Mouse (Mus musculus) Muller cell, postnatal 12 days (primary cell): ENCODE measurements around the gene Olfr1151.

Experiments used
- DNase-seq: peaks from one replicate; pipeline ENCODE4 v3.0.0-alpha.2; 2015; ENCODE audit errors: inconsistent ontology term

Olfr1151 gene

GRCm38 (mm10) chr2:87855562-87855961 lies at the start of gene Olfr1151:
Gene Olfr1151 (plus strand): TSS chr2:87855862.
- no peak for DNase-seq

- DNase-seq: no peak
Observed at GRCm38 (mm10) chr2:87809522-87809921, 46.1 kb upstream of the Olfr1151 start, which contains the start of gene Olfr1145. Gene Olfr1145 (plus strand): TSS chr2:87809822.

GRCm38 (mm10) chr2:87830233-87830632 lies 25.4 kb upstream of the Olfr1151 start, which contains the start of gene Olfr1148:
Gene Olfr1148 (plus strand): TSS chr2:87830533.
- DNase-seq: no peak

GRCm38 (mm10) chr2:87843693-87844092 lies 12.0 kb upstream of the Olfr1151 start, which contains the start of gene Olfr1150-ps1:
Gene Olfr1150-ps1 (plus strand): TSS chr2:87843993.
- no peak for DNase-seq

GRCm38 (mm10) chr2:87866192-87866591 lies 10.5 kb downstream of the Olfr1151 start, which contains the start of gene Olfr1152:
Gene Olfr1152 (plus strand): TSS chr2:87866492.
- no peak for DNase-seq

GRCm38 (mm10) chr2:87894662-87895061 lies 39.0 kb downstream of the Olfr1151 start, which contains the start of gene Olfr1153:
Gene Olfr1153 (plus strand): TSS chr2:87894962.
- DNase-seq: no peak

- no peak for DNase-seq
Observed at GRCm38 (mm10) chr2:87905066-87905465, 49.4 kb downstream of the Olfr1151 start, which contains the start of gene Olfr1154. Gene Olfr1154 (minus strand): TSS chr2:87905166.
